Mouse (Mus musculus): ENCODE measurements around the gene Tmem101.

DNA sequence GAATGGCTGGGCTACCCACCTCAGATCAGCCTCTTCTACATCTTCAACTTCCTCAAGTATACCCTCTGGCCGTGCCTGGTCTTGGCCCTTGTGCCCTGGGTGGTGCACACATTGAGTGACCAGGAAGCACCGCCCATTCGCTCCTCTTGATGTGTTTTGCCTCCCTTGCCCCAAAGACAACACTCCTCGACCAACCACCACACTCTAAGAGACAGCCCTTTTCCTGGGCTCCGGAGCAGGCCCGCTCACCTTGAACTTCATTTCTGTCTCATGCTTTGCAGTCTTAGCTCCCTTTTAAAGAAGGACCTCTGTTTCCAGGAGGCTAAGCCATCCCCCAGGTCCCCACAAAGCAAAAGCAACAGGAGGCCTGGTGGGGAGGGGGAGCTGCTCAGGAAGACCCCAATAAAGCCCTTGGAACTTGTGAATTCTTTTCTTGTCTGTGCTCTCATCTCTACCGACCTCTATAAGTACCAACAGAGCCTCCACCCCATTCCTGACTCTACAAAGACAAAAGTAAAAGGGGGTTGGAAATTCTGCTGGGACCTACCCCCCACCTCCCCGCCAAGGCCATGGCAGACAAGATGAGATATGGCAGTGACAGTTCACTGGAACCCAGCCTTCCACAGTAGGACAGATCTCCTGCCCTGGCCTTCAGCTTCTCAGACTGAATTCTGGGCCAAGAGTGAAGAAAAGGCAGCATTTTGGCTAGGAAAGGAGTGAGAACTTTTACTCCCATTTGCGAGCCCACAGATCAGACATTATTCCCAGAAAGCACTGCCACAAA lies 37.6 kb upstream of the Tmem101 start:
- no peak for TF ChIP-seq EP300 (IDR thresholded peaks at IDR 0.05; ENCODE audit: low read depth in 1 of 2, low read length in 2 of 2)
- TF ChIP-seq ETS1 (IDR thresholded peaks at IDR 0.05; ENCODE audit: low read depth, low read length): no peak
- TF ChIP-seq USF1 (IDR thresholded peaks at IDR 0.05; ENCODE audit: low read depth, low read length): no peak
- TF ChIP-seq CTCF (IDR thresholded peaks at IDR 0.05 in 2 of 3, conservative IDR thresholded peaks at IDR 0.05 in 1 of 3; ENCODE audit: control insufficient read depth in 1 of 3, insufficient read depth in 1 of 3, low read depth in 2 of 3, low read length in 3 of 3, poor library complexity in 1 of 3, severe bottlenecking in 1 of 3): no peak
- no peak for TF ChIP-seq SIN3A (IDR thresholded peaks at IDR 0.05; ENCODE audit: low read length)
- no peak for TF ChIP-seq MYC (IDR thresholded peaks at IDR 0.05; ENCODE audit: low read depth, low read length)
